Mouse (Mus musculus): ENCODE data around the gene Aadat. TPM values are rescaled to one million over a fixed set of nuclear protein-coding genes. Genes with fewer than 3 reads are reported as not detected.
"Not testable (repeated sequence)": the region's sequence is repeated elsewhere in the genome, so short reads cannot be mapped to it uniquely, and the experiment has no call there.

Gene Aadat
- polyA plus RNA-seq (2015; fragmentation: Nextera tagmentation; extraction: Ambion mirVana) = 0.57 and 1.2 TPM in 2 replicates

DNA sequence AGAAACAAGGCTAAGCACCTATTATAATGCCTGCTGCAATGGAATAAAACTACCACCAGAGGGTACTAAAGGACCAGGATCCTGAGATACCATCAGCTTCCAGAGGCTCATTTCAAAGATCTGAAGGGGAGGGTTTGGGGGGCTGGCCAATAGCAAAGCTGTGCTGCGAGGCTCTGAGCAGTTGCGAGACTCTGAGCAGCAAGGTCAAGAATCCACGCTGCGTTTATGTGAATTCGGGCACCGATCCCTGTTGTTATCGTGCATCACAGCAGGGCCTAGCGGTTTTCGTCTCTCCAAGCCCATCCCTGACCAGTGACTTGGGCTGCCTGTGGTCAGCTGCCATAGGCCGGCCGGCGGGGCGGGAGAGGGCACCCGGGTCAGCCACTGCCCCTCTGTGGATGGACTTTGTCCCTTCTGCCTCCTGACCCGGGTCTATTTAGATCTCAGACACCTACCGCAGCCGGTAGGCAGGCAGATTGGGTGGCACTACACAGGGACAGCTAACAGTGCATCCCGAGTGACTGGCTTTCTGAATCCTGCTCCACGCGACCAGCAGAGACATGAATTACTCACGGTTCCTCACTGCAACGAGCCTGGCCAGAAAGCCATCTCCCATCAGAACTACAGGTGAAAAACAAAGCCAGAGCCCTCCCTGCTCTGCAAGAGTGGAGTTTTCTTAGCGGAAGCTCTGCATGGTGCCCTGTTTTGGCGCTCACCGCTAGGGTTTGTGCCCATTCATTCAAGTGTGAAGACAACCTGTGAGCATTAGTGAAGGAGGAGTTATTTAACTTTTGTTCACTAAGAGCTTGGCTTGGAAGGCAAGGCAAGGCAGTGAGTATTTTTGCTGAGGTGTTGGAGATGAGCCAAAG is at the start of gene Aadat:
TSS of gene Aadat (plus strand) at position 280 of the 869 bp plus-strand sequence.
- no peaks in the 10 kb centered on the region for H3K27me3 ChIP-seq
- peak within 1 kb of the TSS; percentile 90 for H3K4me2 ChIP-seq
- WGBS = 3% methylated on average over 25 of the region's 25 CpGs
- peak within 1 kb of the TSS; percentile 46 for H3K9ac ChIP-seq
- H3K27ac ChIP-seq = no peak within 1 kb of the TSS
- peak; percentile 90 for ATAC-seq (ENCODE audit: borderline replicate concordance, extremely low read depth, low FRiP score, low TSS enrichment)
- H3K4me3 ChIP-seq = peak within 1 kb of the TSS; percentile 46
- H3K9me3 ChIP-seq = no peaks in the 10 kb centered on the region
- H3K36me3 ChIP-seq = no peaks in the 10 kb centered on the region
- H3K4me1 ChIP-seq = peaks cover 8% of the 10 kb centered on the region; the same call in 1 of the 2 replicates

DNA sequence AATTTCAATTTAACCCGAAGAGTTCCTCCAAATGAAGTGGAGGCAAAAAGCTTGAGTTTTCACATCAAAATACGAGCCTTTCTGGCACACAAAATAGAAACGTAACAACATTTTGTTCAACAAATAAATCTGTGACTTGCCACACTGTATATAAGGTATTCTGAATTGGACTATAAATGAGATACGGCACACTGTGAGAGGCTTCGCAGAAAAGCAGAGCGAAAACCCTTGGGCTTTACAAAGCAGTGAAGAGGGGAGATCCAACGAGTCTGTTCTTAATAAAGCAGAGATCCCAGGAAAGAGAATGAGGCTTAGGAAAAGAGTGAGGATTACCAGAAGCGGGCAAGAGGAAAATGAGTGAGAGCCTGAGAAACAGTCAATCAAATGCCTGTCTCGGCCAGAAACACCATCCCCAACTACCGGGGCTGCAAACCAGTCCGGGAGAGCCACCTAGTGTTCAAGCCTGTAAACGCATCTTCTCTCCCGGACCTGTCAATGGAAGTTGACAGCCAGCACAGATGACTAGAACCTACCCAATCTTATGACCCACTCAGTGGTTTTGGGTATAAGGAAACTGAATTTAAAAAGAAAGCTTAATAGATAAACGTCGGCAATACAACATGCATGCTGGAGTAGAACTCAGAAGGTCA is 38.9 kb upstream of the Aadat start:
- Histone ChIP-seq H3K4me3 (no peak overlapping the region), H3K9me3 (no peaks in the 10 kb centered on the region), H3K36me3 (no peaks in the 10 kb centered on the region), H3K27me3 (no peaks in the 10 kb centered on the region), H3K4me2 (no peak overlapping the region), H3K27ac (no peak overlapping the region), H3K4me1 (no peaks in the 10 kb centered on the region), H3K9ac (no peak overlapping the region)
- ATAC-seq (ENCODE audit: borderline replicate concordance, extremely low read depth, low FRiP score, low TSS enrichment) = no peak
- 36% methylated on average over 15 of the region's 15 CpGs for WGBS

DNA sequence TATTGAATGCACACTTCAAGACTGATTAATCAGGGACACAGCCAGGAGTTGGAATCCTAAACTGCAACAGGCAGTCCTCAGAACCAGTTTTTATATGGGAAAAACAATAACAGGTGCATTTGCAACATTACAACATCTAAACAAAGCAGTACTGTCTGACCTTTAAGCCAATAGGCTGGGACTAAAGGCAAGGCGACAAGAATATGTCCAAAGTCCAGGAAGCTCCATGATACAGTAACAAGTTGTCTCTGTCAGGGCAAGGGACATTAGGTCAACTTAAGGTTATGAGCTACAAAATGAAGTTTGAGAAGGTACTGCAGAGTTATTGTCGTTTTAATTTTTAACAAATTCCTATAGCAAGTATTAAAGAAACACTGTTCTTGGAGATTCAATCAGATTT is 15.6 kb upstream of the Aadat start:
- no peaks in the 10 kb centered on the region for H3K27me3 ChIP-seq
- 75% methylated on average over 2 of the region's 2 CpGs for WGBS

GRCm38 (mm10) chr8:60491871-60492270 is 13.9 kb upstream of the Aadat start:
- Histone ChIP-seq H3K27ac (no peak overlapping the region), H3K9ac (no peak overlapping the region), H3K36me3 (no peaks in the 10 kb centered on the region), H3K4me2 (no peak overlapping the region), H3K27me3 (no peaks in the 10 kb centered on the region), H3K4me3 (no peak overlapping the region), H3K4me1 (no peaks in the 10 kb centered on the region), H3K9me3 (no peaks in the 10 kb centered on the region)
- no peak for ATAC-seq (ENCODE audit: borderline replicate concordance, extremely low read depth, low FRiP score, low TSS enrichment)
- 78% methylated on average over 2 of the region's 2 CpGs for WGBS

More for the DNA sequence above, 15.6 kb upstream of the Aadat start:
- Histone ChIP-seq H3K4me3 (no peak overlapping the region), H3K4me2 (no peak overlapping the region), H3K27ac (no peak overlapping the region), H3K9ac (no peak overlapping the region), H3K4me1 (no peaks in the 10 kb centered on the region), H3K36me3 (no peaks in the 10 kb centered on the region), H3K9me3 (no peaks in the 10 kb centered on the region)
- no peak for ATAC-seq (ENCODE audit: borderline replicate concordance, extremely low read depth, low FRiP score, low TSS enrichment)

GRCm38 (mm10) chr8:60492471-60492870 is 13.3 kb upstream of the Aadat start:
- no peak overlapping the region for H3K27ac ChIP-seq
- no peaks in the 10 kb centered on the region for H3K9me3 ChIP-seq
- WGBS = 25% methylated on average over 3 of the region's 3 CpGs
- no peak overlapping the region for H3K4me2 ChIP-seq
- H3K9ac ChIP-seq = no peak overlapping the region
- no peaks in the 10 kb centered on the region for H3K27me3 ChIP-seq
- no peaks in the 10 kb centered on the region for H3K36me3 ChIP-seq
- H3K4me3 ChIP-seq = no peak overlapping the region
- ATAC-seq (ENCODE audit: borderline replicate concordance, extremely low read depth, low FRiP score, low TSS enrichment) = no peak
- H3K4me1 ChIP-seq = no peaks in the 10 kb centered on the region

DNA sequence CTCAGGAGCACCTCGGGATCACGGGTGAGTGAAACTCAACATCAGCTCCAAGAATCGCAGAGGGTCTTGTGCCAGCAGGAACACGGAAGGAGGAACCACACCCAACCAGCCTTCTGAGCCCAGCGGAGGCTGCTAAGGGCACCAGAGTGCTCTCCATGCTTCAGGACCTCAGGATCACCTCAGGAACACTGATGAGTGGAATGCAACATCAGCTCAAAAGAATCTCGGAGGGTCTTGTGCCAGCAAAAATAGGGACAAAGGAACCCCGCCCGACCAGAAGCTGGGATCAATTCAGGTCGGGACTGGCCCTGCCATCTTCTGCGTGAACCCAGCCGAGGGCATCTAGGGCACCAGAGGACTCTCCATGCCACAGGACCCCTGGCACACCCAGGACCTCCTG is 11.1 kb upstream of the Aadat start:
- Histone ChIP-seq H3K4me2 (no peak overlapping the region), H3K9ac (no peak overlapping the region), H3K4me1 (no peaks in the 10 kb centered on the region), H3K27ac (no peak overlapping the region), H3K4me3 (no peak overlapping the region), H3K9me3 (no peaks in the 10 kb centered on the region), H3K36me3 (no peaks in the 10 kb centered on the region), H3K27me3 (no peaks in the 10 kb centered on the region)
- WGBS = 81% methylated on average over 11 of the region's 11 CpGs
- ATAC-seq (ENCODE audit: borderline replicate concordance, extremely low read depth, low FRiP score, low TSS enrichment) = no peak

DNA sequence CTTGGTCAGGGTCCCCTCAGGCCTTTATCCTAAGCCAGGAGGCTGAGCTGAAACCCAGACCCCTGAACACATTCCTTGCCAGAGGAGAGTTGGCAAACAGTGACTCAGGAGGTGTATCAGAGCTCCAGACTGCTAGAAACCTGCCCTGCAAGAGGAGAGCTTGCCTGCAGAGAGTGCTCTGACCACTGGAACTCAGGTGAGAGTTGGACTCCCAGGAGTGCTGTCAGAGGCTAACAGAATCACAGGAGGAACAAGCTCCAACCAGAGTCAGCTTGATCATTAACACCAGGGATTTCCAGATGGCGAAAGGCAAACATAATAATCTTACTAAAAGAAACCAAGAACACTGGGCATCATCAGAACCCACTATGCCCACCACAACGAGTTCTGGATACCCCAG is 10.7 kb upstream of the Aadat start:
- not testable (repeated sequence) for H3K4me1 ChIP-seq; H3K4me3 ChIP-seq; H3K27me3 ChIP-seq; H3K36me3 ChIP-seq; H3K9me3 ChIP-seq; H3K27ac ChIP-seq; H3K9ac ChIP-seq; H3K4me2 ChIP-seq; ATAC-seq (ENCODE audit: borderline replicate concordance, extremely low read depth, low FRiP score, low TSS enrichment)
- WGBS = 54% methylated on average over 2 of the region's 2 CpGs

DNA sequence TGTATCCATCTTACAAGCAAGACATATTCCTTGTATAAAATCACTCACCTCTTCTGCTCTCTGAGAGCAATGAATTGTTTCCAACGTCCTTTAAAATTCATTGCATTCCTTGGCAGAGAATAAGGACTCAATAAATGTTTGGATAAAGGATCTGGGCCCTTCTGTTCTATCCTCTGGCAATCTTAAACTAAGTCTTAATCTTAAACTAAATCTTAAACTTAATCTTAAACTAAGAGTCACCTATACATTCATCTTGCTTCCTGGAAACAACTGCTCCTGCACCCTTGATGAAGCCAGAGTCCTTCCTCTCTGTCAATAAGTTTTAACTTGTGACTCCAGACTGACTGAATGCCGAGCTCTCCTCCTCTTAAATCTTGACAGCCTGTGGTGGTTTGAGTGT is 2.6 kb upstream of the Aadat start, which contains the start of gene Gm10283:
TSS of gene Gm10283 (minus strand) at position 101 of the 400 bp plus-strand sequence.
- Histone ChIP-seq H3K4me1 (peaks cover 8% of the 10 kb centered on the region; the same call in 1 of the 2 replicates), H3K27me3 (no peaks in the 10 kb centered on the region), H3K9ac (no peak within 1 kb of the TSS), H3K4me2 (no peak within 1 kb of the TSS), H3K4me3 (no peak within 1 kb of the TSS), H3K36me3 (no peaks in the 10 kb centered on the region), H3K9me3 (no peaks in the 10 kb centered on the region), H3K27ac (no peak within 1 kb of the TSS)
- ATAC-seq (ENCODE audit: borderline replicate concordance, extremely low read depth, low FRiP score, low TSS enrichment) = no peak
- 21% methylated on average over 2 of the region's 2 CpGs for WGBS

GRCm38 (mm10) chr8:60518286-60518685 is 12.6 kb downstream of the Aadat start:
- H3K4me2 ChIP-seq = no peak overlapping the region
- no peaks in the 10 kb centered on the region for H3K9me3 ChIP-seq
- no peak overlapping the region for H3K27ac ChIP-seq
- ATAC-seq (ENCODE audit: borderline replicate concordance, extremely low read depth, low FRiP score, low TSS enrichment) = no peak
- no peak overlapping the region for H3K4me3 ChIP-seq
- H3K36me3 ChIP-seq = no peaks in the 10 kb centered on the region
- no peaks in the 10 kb centered on the region for H3K4me1 ChIP-seq
- no peaks in the 10 kb centered on the region for H3K27me3 ChIP-seq
- no peak overlapping the region for H3K9ac ChIP-seq

GRCm38 (mm10) chr8:60534945-60535344 is 29.2 kb downstream of the Aadat start:
- Histone ChIP-seq H3K4me2 (no peak overlapping the region), H3K36me3 (no peaks in the 10 kb centered on the region), H3K4me3 (no peak overlapping the region), H3K27me3 (no peaks in the 10 kb centered on the region), H3K27ac (no peak overlapping the region), H3K4me1 (no peaks in the 10 kb centered on the region), H3K9me3 (no peaks in the 10 kb centered on the region), H3K9ac (no peak overlapping the region)
- WGBS = 45% methylated on average over 2 of the region's 2 CpGs
- ATAC-seq (ENCODE audit: borderline replicate concordance, extremely low read depth, low FRiP score, low TSS enrichment) = no peak

- H3K9me3 ChIP-seq = no peaks in the 10 kb centered on the region
- no peak overlapping the region for H3K4me3 ChIP-seq
- H3K27me3 ChIP-seq = no peaks in the 10 kb centered on the region
- H3K4me2 ChIP-seq = no peak overlapping the region
- no peak overlapping the region for H3K27ac ChIP-seq
- no peaks in the 10 kb centered on the region for H3K4me1 ChIP-seq
- ATAC-seq (ENCODE audit: borderline replicate concordance, extremely low read depth, low FRiP score, low TSS enrichment) = no peak
- no peaks in the 10 kb centered on the region for H3K36me3 ChIP-seq
- 76% methylated on average over 3 of the region's 3 CpGs for WGBS
- H3K9ac ChIP-seq = no peak overlapping the region
These were observed 61.1 kb downstream of the Aadat start for GRCm38 (mm10) chr8:60566783-60567182.

DNA sequence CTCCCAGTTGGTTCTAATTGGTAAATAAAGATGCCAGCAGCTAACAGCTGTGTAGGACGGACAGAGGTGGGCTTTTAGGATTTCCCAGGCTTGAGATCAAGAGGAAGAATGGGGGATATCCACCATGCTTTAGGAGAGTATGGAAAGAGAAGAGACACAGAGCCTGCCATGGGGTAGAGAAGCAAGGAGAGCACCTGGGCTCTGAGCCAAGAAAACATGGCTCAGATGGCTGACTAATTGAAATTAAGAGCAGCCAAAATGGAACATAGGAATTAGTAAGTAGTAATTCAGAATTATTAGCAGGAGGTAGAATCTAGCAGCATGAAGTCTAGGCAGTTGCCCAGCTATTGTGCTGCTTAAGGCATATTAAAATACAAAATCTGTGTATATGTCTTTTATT is 71.5 kb downstream of the Aadat start:
- H3K4me3 ChIP-seq = no peak overlapping the region
- no peak for ATAC-seq (ENCODE audit: borderline replicate concordance, extremely low read depth, low FRiP score, low TSS enrichment)
- 63% methylated on average over 1 of the region's 1 CpGs for WGBS
- H3K4me2 ChIP-seq = no peak overlapping the region
- no peaks in the 10 kb centered on the region for H3K36me3 ChIP-seq
- H3K27me3 ChIP-seq = no peaks in the 10 kb centered on the region
- H3K4me1 ChIP-seq = no peaks in the 10 kb centered on the region
- no peaks in the 10 kb centered on the region for H3K9me3 ChIP-seq
- H3K27ac ChIP-seq = no peak overlapping the region
- no peak overlapping the region for H3K9ac ChIP-seq
